Mouse (Mus musculus) intestine, embryonic 14.5 days (tissue): ENCODE data around the gene Rnf44. TPM values are rescaled to one million over a fixed set of nuclear protein-coding genes. Genes with fewer than 3 reads are reported as not detected.
A peak's percentile ranks its signal among the peaks of the same experiment; 100 is the strongest.

ENCODE experiments used
- ATAC-seq: fragments of 200-750 bp; cut with Nextera tagmentation; replicated peaks from 2 replicates; pipeline ENCODE4 v1.8.0; 2017; ENCODE audit warnings: low read depth, moderate number of reproducible peaks, moderate TSS enrichment, moderate library complexity; ENCODE audit not compliant: low FRiP score, low TSS enrichment
- DNase-seq: peaks from one replicate; pipeline ENCODE4 v3.0.0-alpha.2; 2018; ENCODE audit warnings: low spot score
- H3K27ac ChIP-seq: fragments of 300-500 bp; sonication (generic); 2 replicates; pipeline ENCODE4 v1.5.1; 2014; ENCODE audit warnings: low read depth, mild to moderate bottlenecking, control low read depth
- H3K27me3 ChIP-seq: fragments of 300-500 bp; sonication (generic); replicated peaks from 2 replicates; pipeline ENCODE4 v1.6.1; 2014; ENCODE audit warnings: low read length, control low read depth; ENCODE audit not compliant: control insufficient read depth, insufficient read depth
- H3K36me3 ChIP-seq: fragments of 300-500 bp; sonication (generic); 2 replicates; pipeline ENCODE4 v1.6.1; 2014; ENCODE audit warnings: low read length, control low read depth; ENCODE audit not compliant: control insufficient read depth, insufficient read depth
- H3K4me1 ChIP-seq: fragments of 300-500 bp; sonication (generic); replicated peaks from 2 replicates; pipeline ENCODE4 v1.6.1; 2014; ENCODE audit warnings: low read length, control low read depth, mixed read lengths; ENCODE audit not compliant: control insufficient read depth, insufficient read depth
- H3K4me2 ChIP-seq: fragments of 300-500 bp; sonication (generic); 2 replicates; pipeline ENCODE4 v1.6.1; 2014; ENCODE audit warnings: low read length
- H3K4me3 ChIP-seq: fragments of 300-500 bp; sonication (generic); 2 replicates; pipeline ENCODE4 v1.5.1; 2014; ENCODE audit warnings: low read depth, low read length, control low read depth, mixed read lengths
- H3K9ac ChIP-seq: fragments of 300-500 bp; sonication (generic); 2 replicates; pipeline ENCODE4 v1.6.1; 2014; ENCODE audit warnings: mild to moderate bottlenecking, low read length
- H3K9me3 ChIP-seq: fragments of 300-500 bp; sonication (generic); 2 replicates; pipeline ENCODE4 v1.6.1; 2016; ENCODE audit warnings: low read length, control low read depth; ENCODE audit not compliant: control insufficient read depth
- WGBS: fragments of 180-500 bp; shearing (Covaris S2); extraction: QIAGEN DNeasy Blood & Tissue Kit; methylation state at CpG from one replicate; pipeline ENCODE4 v1.1.7; 2014; 5-methylcytosine and 5-hydroxymethylcytosine counted together
- polyA plus RNA-seq: library from polyadenylated mRNA; unstranded; fragments of >200 nt; fragmentation: Nextera tagmentation; extraction: Ambion mirVana; gene quantifications from 2 replicates; pipeline ENCODE4 v1.2.1, GENCODE M21; 2014

Rnf44 gene
- polyA plus RNA-seq, 1 experiment from 2014 or later: 102 TPM

DNA sequence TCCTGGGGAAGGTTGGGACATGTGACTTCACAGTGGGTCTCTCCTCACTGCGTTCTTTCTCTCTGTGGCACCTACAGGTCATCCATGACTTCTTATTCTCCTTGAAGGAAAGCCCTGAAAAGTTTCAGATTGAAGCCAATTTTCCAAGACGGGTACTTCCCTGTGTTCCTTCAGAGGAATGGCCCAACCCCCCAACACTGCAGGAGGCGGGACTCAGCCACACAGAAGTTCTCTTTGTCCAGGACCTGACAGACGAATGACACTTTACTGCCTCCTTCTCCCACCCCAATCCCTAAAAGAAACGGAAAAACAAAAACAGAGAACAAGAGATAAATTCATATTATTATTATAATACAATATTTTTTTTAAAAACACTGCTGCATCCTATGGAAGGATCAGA, 32.8 kb downstream of the Rnf44 start:
- no peak overlapping the region for H3K4me3 ChIP-seq
- no peak overlapping the region for H3K4me2 ChIP-seq
- peaks cover 80% of the 10 kb centered on the region for H3K36me3 ChIP-seq
- no peaks in the 10 kb centered on the region for H3K9me3 ChIP-seq
- peak overlapping the region; percentile 44; the same call in 1 of the 2 replicates for H3K27ac ChIP-seq
- H3K27me3 ChIP-seq: no peaks in the 10 kb centered on the region
- DNase-seq: no peak
- no peaks in the 10 kb centered on the region for H3K4me1 ChIP-seq
- no peak overlapping the region for H3K9ac ChIP-seq
- 57% methylated on average over 5 of the region's 5 CpGs for WGBS
- 0 out of 2 replicates have a peak, but pooled peaks have one; percentile 69 for ATAC-seq

DNA sequence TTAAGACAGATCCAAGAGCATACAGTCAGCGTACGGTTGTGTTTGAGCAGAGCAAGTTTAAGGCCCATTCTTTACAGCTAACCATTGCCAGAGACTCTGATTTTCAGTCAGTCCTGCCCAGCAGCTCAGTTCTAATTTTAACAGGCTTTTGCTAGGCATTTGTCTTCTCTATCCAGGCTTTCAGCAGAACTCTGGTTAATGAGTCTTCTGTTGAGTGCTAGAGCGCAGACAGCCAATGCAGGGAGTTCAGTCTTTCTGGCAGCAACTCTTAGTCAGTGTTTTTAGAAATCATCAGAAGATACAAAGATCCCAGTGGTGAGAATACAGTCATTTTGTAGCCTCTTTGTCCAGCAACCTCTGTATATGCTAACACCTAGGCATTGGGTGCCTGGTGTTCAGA, 43.2 kb downstream of the Rnf44 start:
- Histone ChIP-seq H3K4me1 (no peaks in the 10 kb centered on the region), H3K9me3 (no peaks in the 10 kb centered on the region), H3K4me2 (no peak overlapping the region), H3K27ac (no peak overlapping the region), H3K27me3 (no peaks in the 10 kb centered on the region), H3K4me3 (no peak overlapping the region), H3K9ac (no peak overlapping the region), H3K36me3 (peaks cover 100% of the 10 kb centered on the region)
- ATAC-seq (no peak), DNase-seq (no peak)
- 96% methylated on average over 3 of the region's 3 CpGs for WGBS

- DNase-seq (no peak), ATAC-seq (no peak)
- H3K4me3 ChIP-seq: no peak overlapping the region
- H3K4me1 ChIP-seq: no peaks in the 10 kb centered on the region
- no peaks in the 10 kb centered on the region for H3K27me3 ChIP-seq
- H3K9me3 ChIP-seq: no peaks in the 10 kb centered on the region
- WGBS: 98% methylated on average over 3 of the region's 3 CpGs
- H3K27ac ChIP-seq: no peak overlapping the region
- H3K9ac ChIP-seq: no peak overlapping the region
- H3K4me2 ChIP-seq: no peak overlapping the region
- H3K36me3 ChIP-seq: peaks cover 50% of the 10 kb centered on the region
These were observed 58.7 kb downstream of the Rnf44 start for GRCm38 (mm10) chr13:54635011-54635410.

- Histone ChIP-seq H3K4me2 (no peak overlapping the region), H3K27me3 (no peaks in the 10 kb centered on the region), H3K4me3 (no peak overlapping the region), H3K4me1 (no peaks in the 10 kb centered on the region), H3K36me3 (peaks cover 32% of the 10 kb centered on the region), H3K27ac (no peak overlapping the region), H3K9ac (no peak overlapping the region), H3K9me3 (no peaks in the 10 kb centered on the region)
- WGBS: 63% methylated on average over 3 of the region's 3 CpGs
- DNase-seq (no peak), ATAC-seq (no peak)
These were observed 60.9 kb downstream of the Rnf44 start for GRCm38 (mm10) chr13:54632731-54633277.

Other genes starting within 250 kb of the Rnf44 start
- 133 and 140 TPM in 2 replicates for gene Thoc3, start 225.1 kb downstream of the Rnf44 start, polyA plus RNA-seq
- gene Simc1, start 190.1 kb downstream of the Rnf44 start, polyA plus RNA-seq: 12.3 and 14.6 TPM in 2 replicates
- 128 and 136 TPM in 2 replicates for gene 4833439L19Rik, start 128.5 kb downstream of the Rnf44 start, polyA plus RNA-seq
- 25.4 and 26.4 TPM in 2 replicates for gene Arl10, start 118.9 kb downstream of the Rnf44 start, polyA plus RNA-seq
- 78.8 and 91.5 TPM in 2 replicates for gene Nop16, start 103.8 kb downstream of the Rnf44 start, polyA plus RNA-seq
- gene Higd2a, start 103.7 kb downstream of the Rnf44 start, polyA plus RNA-seq: 221 and 239 TPM in 2 replicates
- gene Cltb, start 82.6 kb downstream of the Rnf44 start, polyA plus RNA-seq: 43.6 and 49.6 TPM in 2 replicates
- gene Faf2, start 72.1 kb downstream of the Rnf44 start, polyA plus RNA-seq: 95.3 and 103 TPM in 2 replicates
- 8.9 and 11.8 TPM in 2 replicates for gene Cdhr2, start 7.6 kb upstream of the Rnf44 start, polyA plus RNA-seq
- gene Gprin1, start 56.0 kb upstream of the Rnf44 start, polyA plus RNA-seq: 0.60 and 0.81 TPM in 2 replicates
- gene Sncb, start 72.7 kb upstream of the Rnf44 start, polyA plus RNA-seq: 0.18 and 0.43 TPM in 2 replicates
- not detected in 2 replicates for gene Eif4e1b, start 90.1 kb upstream of the Rnf44 start, polyA plus RNA-seq
- 9.4 and 10.0 TPM in 2 replicates for gene Tspan17, start 95.5 kb upstream of the Rnf44 start, polyA plus RNA-seq